Mouse (Mus musculus): Measurements from ENCODE around the gene Mea1.

Gene Mea1

GRCm38 (mm10) chr17:46704887-46705835 is 26.6 kb downstream of the Mea1 start, which contains the start of gene Ppp2r5d:
Gene Ppp2r5d (minus strand): TSS chr17:46705111.
- peak; percentile 98 for DNase-seq (ENCODE audit: low read depth)

GRCm38 (mm10) chr17:46706375-46707089 is 27.9 kb downstream of the Mea1 start:
- no peak for DNase-seq (ENCODE audit: low read depth)

GRCm38 (mm10) chr17:46710959-46711597 is 32.5 kb downstream of the Mea1 start, which contains the start of gene Pex6:
Gene Pex6 (plus strand): TSS chr17:46711463.
- peak; percentile 97 for DNase-seq (ENCODE audit: low read depth)

- DNase-seq (ENCODE audit: low read depth), result peak; percentile 76
These were observed 33.1 kb downstream of the Mea1 start for GRCm38 (mm10) chr17:46711612-46712271.

DNA sequence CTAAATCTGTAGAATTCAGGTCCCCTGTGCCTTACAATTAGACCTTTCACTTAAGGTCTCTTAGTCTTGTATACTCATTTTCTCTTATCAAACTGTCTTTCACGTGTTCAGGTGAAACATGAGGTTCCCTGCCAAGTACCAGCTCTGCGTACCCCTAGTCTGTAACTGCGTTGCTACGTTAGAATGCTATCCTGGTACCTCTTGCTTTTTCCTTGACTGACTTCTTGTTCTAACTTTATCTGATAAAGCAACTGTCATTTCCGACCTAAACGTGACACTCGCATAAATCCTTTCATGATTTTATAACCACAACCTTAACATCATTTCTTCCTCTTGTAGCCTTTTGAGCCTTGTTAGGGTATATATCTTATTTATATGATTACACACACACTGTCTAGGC is 33.8 kb downstream of the Mea1 start:
- no peak for DNase-seq (ENCODE audit: low read depth)

DNA sequence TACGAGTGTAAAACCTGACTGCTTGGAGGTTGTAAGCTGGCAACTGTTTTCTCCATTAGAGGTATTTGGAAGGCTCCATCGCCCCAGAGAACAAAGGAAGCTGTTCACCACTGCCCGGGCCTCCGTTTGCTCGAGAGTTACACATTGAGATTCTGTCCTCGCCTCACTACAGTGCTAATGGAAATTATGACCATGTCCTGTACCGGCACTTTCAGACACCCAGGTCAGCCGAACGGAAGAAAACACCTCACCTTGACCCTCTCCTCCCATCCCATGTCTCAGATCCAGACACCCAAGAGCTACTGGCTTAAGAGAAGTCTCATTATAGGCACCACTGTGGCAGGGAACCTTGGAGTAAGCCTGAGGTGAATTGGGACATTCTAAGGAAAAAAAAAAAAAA is 35.3 kb downstream of the Mea1 start:
- DNase-seq (ENCODE audit: low read depth), result no peak

GRCm38 (mm10) chr17:46714756-46715481 is 36.3 kb downstream of the Mea1 start:
- no peak for DNase-seq (ENCODE audit: low read depth)

DNA sequence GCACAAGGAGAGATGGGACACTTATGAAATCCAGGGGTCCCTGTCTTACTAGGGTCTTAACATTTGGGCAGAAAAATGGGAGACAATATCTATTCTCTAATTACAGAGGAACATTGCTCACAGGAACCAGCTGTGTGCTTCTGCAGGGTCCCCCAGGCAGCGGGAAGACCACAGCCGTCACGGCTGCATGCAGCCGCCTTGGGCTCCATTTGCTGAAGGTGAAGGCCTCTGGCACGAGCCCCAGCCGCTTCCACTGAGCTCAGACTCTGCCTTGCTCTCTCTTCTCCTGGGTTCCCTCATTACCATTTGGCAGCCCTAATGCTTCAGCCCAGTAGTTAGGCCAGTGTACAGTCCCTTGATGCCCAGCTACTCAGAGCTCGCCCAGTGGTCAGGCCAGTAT is 42.5 kb downstream of the Mea1 start:
- no peak for DNase-seq (ENCODE audit: low read depth)

DNA sequence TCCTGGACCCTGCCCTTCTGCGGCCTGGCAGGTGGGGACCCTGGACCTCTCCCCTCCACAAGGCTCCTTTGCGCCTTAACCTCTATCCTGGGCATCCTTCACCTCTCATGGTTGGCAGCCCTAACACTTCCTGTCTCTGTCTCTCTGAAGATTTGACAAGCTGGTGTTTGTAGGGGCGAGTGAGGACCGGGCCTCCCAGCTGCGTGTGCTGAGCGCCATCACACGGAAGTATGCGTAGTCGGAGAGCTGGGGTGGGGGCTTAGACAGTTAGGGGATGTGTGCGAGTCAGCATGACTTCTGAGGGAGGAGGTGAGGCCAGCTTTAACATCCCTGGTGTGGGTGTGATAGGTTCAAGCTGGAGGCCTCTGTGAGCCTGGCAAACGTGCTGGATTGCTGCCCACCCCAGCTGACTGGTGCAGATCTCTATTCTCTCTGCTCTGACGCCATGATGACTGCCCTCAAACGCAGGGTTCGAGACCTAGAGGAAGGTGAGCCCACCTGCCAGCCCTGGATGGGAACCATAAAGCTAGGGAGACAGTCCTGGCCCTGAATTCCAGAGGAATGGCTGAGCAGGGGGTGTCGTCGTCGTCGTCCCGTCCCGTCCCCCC is 46.0 kb downstream of the Mea1 start:
- DNase-seq (ENCODE audit: low read depth), result no peak

DNA sequence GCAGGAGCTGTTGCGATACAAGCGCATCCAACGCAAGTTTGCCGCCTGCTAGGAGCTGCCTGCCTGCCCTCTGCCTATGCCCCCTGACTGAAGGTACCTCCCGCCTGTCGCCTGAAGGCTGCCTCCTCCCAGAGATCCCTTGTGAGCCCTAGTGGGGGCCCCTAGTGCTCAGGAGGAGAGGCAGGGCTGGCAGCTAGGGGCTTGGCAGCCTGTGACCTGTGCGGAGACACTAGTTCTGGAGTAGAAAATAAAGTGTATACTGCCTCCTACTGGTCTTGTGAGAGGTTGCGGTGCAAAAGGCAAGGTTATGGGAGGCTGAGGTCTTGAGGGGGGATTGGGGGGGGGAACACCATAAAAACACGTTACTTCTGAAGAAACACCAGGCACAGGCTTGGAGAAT is 46.7 kb downstream of the Mea1 start:
- peak; percentile 72 for DNase-seq (ENCODE audit: low read depth)

GRCm38 (mm10) chr17:46725731-46726645 is 47.4 kb downstream of the Mea1 start:
- no peak for DNase-seq (ENCODE audit: low read depth)

DNA sequence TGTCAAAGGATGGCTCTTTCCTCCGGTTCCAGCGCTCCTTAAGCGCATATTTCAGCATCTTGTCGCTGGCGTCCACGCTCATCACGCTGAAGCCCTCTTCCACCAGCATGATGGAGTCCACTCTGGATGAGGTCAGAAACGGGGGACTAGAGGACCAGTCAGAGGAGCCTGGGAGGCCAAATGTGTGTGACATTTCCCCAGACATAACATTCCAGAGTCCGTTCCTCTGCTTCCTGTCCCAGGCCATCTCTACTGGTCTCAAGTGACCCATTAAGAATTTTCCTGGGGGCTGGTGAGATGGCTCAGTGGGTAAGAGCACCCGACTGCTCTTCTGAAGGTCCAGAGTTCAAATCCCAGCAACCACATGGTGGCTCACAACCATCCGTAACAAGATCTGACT is 48.7 kb downstream of the Mea1 start:
- no peak for DNase-seq (ENCODE audit: low read depth)

GRCm38 (mm10) chr17:46728021-46728420 is 49.4 kb downstream of the Mea1 start:
- peak; percentile 56 for DNase-seq (ENCODE audit: low read depth)

DNA sequence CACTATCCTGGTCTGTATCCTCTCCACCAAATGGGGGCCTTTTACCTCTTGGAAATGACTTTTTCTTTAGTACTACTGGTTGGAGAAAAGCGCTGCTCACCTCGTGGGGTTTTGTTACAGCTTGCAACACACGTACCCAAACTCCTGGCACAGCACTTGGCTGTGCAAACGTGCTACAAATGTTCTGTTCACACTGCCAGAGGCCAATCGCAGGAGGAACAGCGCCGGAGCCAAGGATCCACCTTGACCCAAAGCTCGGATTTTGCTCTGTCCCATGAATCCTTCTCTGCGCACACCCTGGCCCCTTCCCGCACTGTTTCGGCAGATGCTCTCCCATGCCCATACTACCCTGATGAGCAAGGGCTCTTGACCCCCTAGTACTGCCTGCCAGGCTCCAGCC is 49.9 kb downstream of the Mea1 start:
- DNase-seq (ENCODE audit: low read depth), result no peak

DNA sequence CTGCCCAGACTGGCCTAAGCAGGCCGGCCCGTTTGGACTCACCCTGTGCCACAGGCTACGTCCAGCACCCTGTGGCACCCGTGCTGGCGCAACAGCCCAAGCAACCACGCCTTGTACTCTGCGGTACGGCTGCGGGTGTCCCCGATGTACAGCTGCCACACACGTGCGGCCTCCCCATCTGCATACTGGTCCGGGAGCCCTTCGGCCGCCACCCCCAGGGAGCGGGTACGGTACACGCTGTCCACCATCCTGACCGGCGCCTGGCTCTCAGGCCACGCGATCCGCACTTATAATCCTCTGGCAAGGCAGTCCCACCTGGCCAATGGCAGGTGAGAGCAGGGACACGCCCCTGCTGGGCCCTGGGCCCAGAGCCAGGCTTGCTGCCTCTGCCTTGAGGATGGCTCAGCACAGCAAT is 50.3 kb downstream of the Mea1 start, which contains the start of gene Gnmt:
TSS of gene Gnmt (minus strand) at position 265 of the 415 bp plus-strand sequence.
- DNase-seq (ENCODE audit: low read depth), result no peak
